Mouse (Mus musculus) ES-E14 (cell line): ENCODE data around the gene Kncn.

Experiments used
- HCFC1 ChIP-seq: IDR thresholded peaks from 2 replicates; pipeline ENCODE4 v1.6.1; 2012; ENCODE audit warnings: low read length, inconsistent platforms, borderline replicate concordance; ENCODE audit not compliant: insufficient read depth
- MAFK ChIP-seq: IDR thresholded peaks from 2 replicates; pipeline ENCODE4 v1.6.1; 2014; ENCODE audit warnings: mild to moderate bottlenecking, low read depth, low read length, inconsistent platforms; ENCODE audit not compliant: insufficient read depth

- TF ChIP-seq MAFK (no peak), HCFC1 (no peak)
Observed at GRCm38 (mm10) chr4:115935835-115936581, 51.8 kb downstream of the Kncn start.
